ENCODE assay signal across 30 mouse cellular contexts in the genomic region with DNA sequence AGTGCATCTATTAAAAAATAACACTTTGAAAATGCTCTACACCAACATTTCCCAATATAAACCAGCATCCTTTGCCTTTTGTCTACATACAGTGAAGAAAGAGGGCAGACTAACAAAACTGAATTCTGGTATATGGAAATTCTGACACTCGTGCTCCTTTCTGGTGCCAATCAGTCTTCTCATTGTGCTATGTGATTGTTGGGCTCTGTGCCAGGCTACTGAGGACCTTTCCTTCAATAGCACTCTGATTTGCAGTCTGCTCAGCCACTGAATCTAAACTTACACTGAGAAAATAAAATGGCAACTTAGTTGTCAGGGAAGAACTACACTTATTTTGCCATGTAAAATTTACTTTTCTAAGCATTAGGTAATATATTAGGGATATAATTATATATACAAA.
A peak's percentile ranks its signal among the peaks of the same experiment; 100 is the strongest.
DNase-seq lines count a peak whose midpoint lies in the region; ATAC-seq and TF ChIP-seq lines count a peak whose summit lies in the region.
"Had no signal": no experiment of that assay in that cellular context is flagged by ENCODE, and none has a peak within 500 bp of the region (broad histone marks: within the 10 kb centered on the region; RNA-seq: fewer than 3 reads in every experiment).

No protein-coding gene starts in this region.

- no peaks in the 10 kb centered on the region for H3K27me3 ChIP-seq in hindbrain, embryonic 14.5 days (ENCODE audit: control insufficient read depth, insufficient read depth, low read length)
- no peaks in the 10 kb centered on the region for H3K27me3 ChIP-seq in hindbrain, embryonic 16.5 days (replicated peaks; ENCODE audit: control insufficient read depth, insufficient read depth, low read length)
- no peaks in the 10 kb centered on the region for H3K27me3 ChIP-seq in midbrain, embryonic 14.5 days (ENCODE audit: control insufficient read depth, insufficient read depth, low read length)
- no peaks in the 10 kb centered on the region for H3K27me3 ChIP-seq in midbrain, postnatal 0 days (ENCODE audit: insufficient read depth, low read length)
- H3K27me3 ChIP-seq: CH12.LX; hindbrain, embryonic 12.5 days; limb, embryonic 13.5 days; lung, embryonic 15.5 days; neural tube, embryonic 12.5 days had no signal

- H3K4me3 ChIP-seq in hindbrain, embryonic 14.5 days (replicated peaks; ENCODE audit: low read length) = no peak overlapping the region
- no peak overlapping the region for H3K4me3 ChIP-seq in hindbrain, embryonic 16.5 days (ENCODE audit: low read length)
- H3K4me3 ChIP-seq in midbrain, embryonic 14.5 days (replicated peaks; ENCODE audit: low read depth, low read length) = no peak overlapping the region
- H3K4me3 ChIP-seq in midbrain, postnatal 0 days (ENCODE audit: low read depth, low read length) = no peak overlapping the region
- H3K4me3 ChIP-seq: erythroblast, embryonic 14.5 days; hindbrain, embryonic 12.5 days; limb, embryonic 13.5 days; lung, embryonic 15.5 days; midbrain, embryonic 10.5 days; myocyte; neural tube, embryonic 12.5 days had no signal

- TF ChIP-seq CTCF in midbrain, postnatal 0 days (IDR thresholded peaks at IDR 0.05) = no peak

- no peaks in the 10 kb centered on the region for H3K36me3 ChIP-seq in hindbrain, embryonic 14.5 days (replicated peaks; ENCODE audit: control insufficient read depth, insufficient read depth)
- H3K36me3 ChIP-seq in hindbrain, embryonic 16.5 days (ENCODE audit: control insufficient read depth, insufficient read depth, low read length) = no peaks in the 10 kb centered on the region
- H3K36me3 ChIP-seq in midbrain, embryonic 14.5 days (ENCODE audit: control insufficient read depth, insufficient read depth, low read length) = no peaks in the 10 kb centered on the region
- no peaks in the 10 kb centered on the region for H3K36me3 ChIP-seq in midbrain, postnatal 0 days (ENCODE audit: insufficient read depth, low read length)
- H3K36me3 ChIP-seq: hindbrain, embryonic 12.5 days; limb, embryonic 13.5 days; lung, embryonic 15.5 days; midbrain, embryonic 10.5 days; neural tube, embryonic 12.5 days had no signal

- H3K27ac ChIP-seq in hindbrain, embryonic 14.5 days = no peak overlapping the region
- H3K27ac ChIP-seq in hindbrain, embryonic 16.5 days (ENCODE audit: low read depth, low read length) = no peak overlapping the region
- H3K27ac ChIP-seq in midbrain, embryonic 14.5 days (replicated peaks; ENCODE audit: low read depth, low read length) = no peak overlapping the region
- no peak overlapping the region for H3K27ac ChIP-seq in midbrain, postnatal 0 days (ENCODE audit: low read depth, low read length)
- H3K27ac ChIP-seq: hindbrain, embryonic 12.5 days; limb, embryonic 13.5 days; lung, embryonic 15.5 days; midbrain, embryonic 10.5 days; neural tube, embryonic 12.5 days had no signal

- H3K9me3 ChIP-seq in hindbrain, embryonic 14.5 days (ENCODE audit: control insufficient read depth, low read length) = no peaks in the 10 kb centered on the region
- no peaks in the 10 kb centered on the region for H3K9me3 ChIP-seq in hindbrain, embryonic 16.5 days (ENCODE audit: control insufficient read depth, low read length)
- no peaks in the 10 kb centered on the region for H3K9me3 ChIP-seq in midbrain, embryonic 14.5 days (ENCODE audit: control insufficient read depth, low read length)
- H3K9me3 ChIP-seq in midbrain, postnatal 0 days (ENCODE audit: low read length) = no peaks in the 10 kb centered on the region
- H3K9me3 ChIP-seq: hindbrain, embryonic 12.5 days; limb, embryonic 13.5 days; lung, embryonic 15.5 days; midbrain, embryonic 10.5 days; neural tube, embryonic 12.5 days had no signal

- DNase-seq in cerebellum, postnatal 10 days = peak; percentile 11 to 22
- DNase-seq in cerebellum, adult 11 months = no peak
- DNase-seq in hindbrain, embryonic 14.5 days (ENCODE audit: low spot score) = peak; percentile 29
- DNase-seq in midbrain, embryonic 14.5 days = peak; percentile 50
- no peak for DNase-seq in midbrain, postnatal 0 days (ENCODE audit: low spot score)
- no peak for DNase-seq in frontal cortex, postnatal 10 days (ENCODE audit: low spot score in 2 of 2)
- DNase-seq: adrenal gland, adult 2 months; adrenal gland, postnatal 36 days; cerebellum, adult 9-10 months; gastrocnemius, postnatal 25 days; heart, adult 18-20 months; heart, postnatal 36 days; kidney, adult 2 months; kidney, postnatal 36 days; layer of hippocampus, postnatal 36 days; spleen, adult 18-20 months; thymus, postnatal 14 days had no signal

- no peak for ATAC-seq in hindbrain, embryonic 14.5 days (ENCODE audit: low FRiP score)
- ATAC-seq in hindbrain, embryonic 16.5 days = no peak
- ATAC-seq in midbrain, embryonic 14.5 days (ENCODE audit: low FRiP score, low TSS enrichment) = no peak
- no peak for ATAC-seq in midbrain, postnatal 0 days (ENCODE audit: low FRiP score)
- ATAC-seq: activated CD4-positive, CD25-positive, alpha-beta regulatory T cell, adult 4 months; midbrain, embryonic 16.5 days had no signal

- H3K4me2 ChIP-seq in hindbrain, embryonic 14.5 days (replicated peaks) = no peak overlapping the region
- no peak overlapping the region for H3K4me2 ChIP-seq in hindbrain, embryonic 16.5 days (ENCODE audit: low read length)
- H3K4me2 ChIP-seq in midbrain, embryonic 14.5 days (ENCODE audit: low read length) = no peak overlapping the region
- no peak overlapping the region for H3K4me2 ChIP-seq in midbrain, postnatal 0 days (ENCODE audit: low read depth, low read length, poor library complexity, severe bottlenecking)
- H3K4me2 ChIP-seq: heart, embryonic 11.5 days; hindbrain, embryonic 12.5 days; limb, embryonic 13.5 days; liver, embryonic 11.5 days; lung, embryonic 15.5 days; neural tube, embryonic 12.5 days had no signal

- 39% methylated on average over 1 of the region's 1 CpGs for WGBS in hindbrain, embryonic 14.5 days
- WGBS in hindbrain, embryonic 16.5 days = 46% methylated on average over 1 of the region's 1 CpGs
- WGBS in midbrain, embryonic 14.5 days = 43% methylated on average over 1 of the region's 1 CpGs
- WGBS in midbrain, postnatal 0 days = 20% methylated on average over 1 of the region's 1 CpGs

- H3K9ac ChIP-seq in hindbrain, embryonic 14.5 days = no peak overlapping the region
- H3K9ac ChIP-seq in hindbrain, embryonic 16.5 days (ENCODE audit: low read depth, low read length) = no peak overlapping the region
- no peak overlapping the region for H3K9ac ChIP-seq in midbrain, embryonic 14.5 days (replicated peaks; ENCODE audit: low read length)
- no peak overlapping the region for H3K9ac ChIP-seq in midbrain, postnatal 0 days (replicated peaks; ENCODE audit: low read length, poor library complexity, severe bottlenecking)
- H3K9ac ChIP-seq: hindbrain, embryonic 12.5 days; limb, embryonic 13.5 days; lung, embryonic 15.5 days; neural tube, embryonic 12.5 days had no signal

- no peaks in the 10 kb centered on the region for H3K4me1 ChIP-seq in hindbrain, embryonic 14.5 days (replicated peaks; ENCODE audit: control insufficient read depth, insufficient read depth, low read length)
- no peaks in the 10 kb centered on the region for H3K4me1 ChIP-seq in hindbrain, embryonic 16.5 days (ENCODE audit: control insufficient read depth, insufficient read depth, low read depth, low read length)
- no peaks in the 10 kb centered on the region for H3K4me1 ChIP-seq in midbrain, embryonic 14.5 days (ENCODE audit: control insufficient read depth, insufficient read depth, low read length)
- H3K4me1 ChIP-seq in midbrain, postnatal 0 days (ENCODE audit: insufficient read depth, low read length) = no peaks in the 10 kb centered on the region
- H3K4me1 ChIP-seq: hindbrain, embryonic 12.5 days; limb, embryonic 13.5 days; lung, embryonic 15.5 days; midbrain, embryonic 10.5 days; neural tube, embryonic 12.5 days had no signal

Comparison
In these comparisons a context has a peak if more than half of its experiments do, and no peak if none do; other contexts are left out.
1. DNase-seq: peak in cerebellum, postnatal 10 days (2 of 2), hindbrain, embryonic 14.5 days (single experiment) and midbrain, embryonic 14.5 days (single experiment); none in cerebellum, adult 11 months (single experiment), midbrain, postnatal 0 days (single experiment) and frontal cortex, postnatal 10 days (0 of 2).